Mouse (Mus musculus) CH12.LX (cell line): Measurements from ENCODE around the gene Gpank1. TPM values are rescaled to one million over a fixed set of nuclear protein-coding genes. Genes with fewer than 3 reads are reported as not detected.
A peak's percentile ranks its signal among the peaks of the same experiment; 100 is the strongest.

Experiments
- DNase-seq: peaks from one replicate; pipeline ENCODE4 v3.0.0-alpha.2; 2013; ENCODE audit errors: extremely low read depth
- H3K27ac ChIP-seq: 2 replicates; pipeline ENCODE4 v1.5.1; 2012; ENCODE audit warnings: low read depth, mild to moderate bottlenecking, control low read depth, moderate library complexity; ENCODE audit not compliant: insufficient read depth
- H3K27me3 ChIP-seq: replicated peaks from 2 replicates; pipeline ENCODE3; 2012; ENCODE audit warnings: inconsistent platforms
- H3K36me3 ChIP-seq, 2 experiments: replicated peaks in 1 of 2; 2 replicates each; pipeline versions ENCODE3 to v1.6.1; 2012; ENCODE audit warnings: inconsistent platforms in 1 of 2, low read length in 1 of 2, mild to moderate bottlenecking in 1 of 2, mixed read lengths in 1 of 2, moderate library complexity in 1 of 2; ENCODE audit not compliant: control insufficient read depth in 1 of 2, insufficient read depth in 1 of 2
- H3K4me1 ChIP-seq, 2 experiments: 2 replicates each; pipeline ENCODE4 v1.6.1; 2012; ENCODE audit warnings: inconsistent platforms in 1 of 2, moderate library complexity in 1 of 2; ENCODE audit not compliant: insufficient read depth in 2 of 2, control insufficient read depth in 1 of 2
- H3K4me2 ChIP-seq: 2 replicates; pipeline ENCODE4 v1.6.1; 2012; ENCODE audit warnings: low read depth, mild to moderate bottlenecking, control low read depth; ENCODE audit not compliant: poor library complexity, insufficient read depth, severe bottlenecking
- H3K4me3 ChIP-seq, 3 experiments: fragments of 150-350 bp in 1 of 3; sonication (generic) in 1 of 3; replicated peaks in 1 of 3; 2 replicates each; pipeline versions ENCODE3 to v1.5.1; 2011 to 2012; ENCODE audit warnings: low read depth in 2 of 3, low read length in 2 of 3, mild to moderate bottlenecking in 2 of 3, moderate library complexity in 2 of 3, control low read depth in 1 of 3, improper control_type of control experiment in 1 of 3, inconsistent platforms in 1 of 3, mixed read lengths in 1 of 3; ENCODE audit not compliant: poor library complexity in 1 of 3
- H3K79me2 ChIP-seq: replicated peaks from 2 replicates; pipeline ENCODE4 v1.6.1; 2012; ENCODE audit warnings: mild to moderate bottlenecking, moderate library complexity; ENCODE audit not compliant: control insufficient read depth, poor library complexity, insufficient read depth, severe bottlenecking; ENCODE audit errors: extremely low read depth
- H3K9ac ChIP-seq: 2 replicates; pipeline ENCODE4 v1.6.1; 2012; ENCODE audit warnings: low read depth, mild to moderate bottlenecking, control low read depth, moderate library complexity; ENCODE audit not compliant: insufficient read depth
- H3K9me3 ChIP-seq: replicated peaks from 2 replicates; pipeline ENCODE3; 2012; ENCODE audit warnings: low read length, inconsistent platforms, mixed read lengths
- CHD2 ChIP-seq: IDR thresholded peaks from 2 replicates; pipeline ENCODE4 v1.6.1; 2011; ENCODE audit warnings: low read length, improper control_type of control experiment
- CTCF ChIP-seq, 2 experiments: IDR thresholded peaks in 1 of 2; conservative IDR thresholded peaks in 1 of 2; 2 replicates each; pipeline ENCODE4 v1.5.1; 2011 to 2012; ENCODE audit warnings: low read depth in 2 of 2, low read length in 2 of 2, improper control_type of control experiment in 1 of 2, inconsistent platforms in 1 of 2, mild to moderate bottlenecking in 1 of 2, moderate library complexity in 1 of 2
- E2F4 ChIP-seq: IDR thresholded peaks from 2 replicates; pipeline ENCODE4 v1.6.1; 2011; ENCODE audit warnings: low read depth, low read length, improper control_type of control experiment; ENCODE audit not compliant: insufficient replicate concordance
- ELF1 ChIP-seq: IDR thresholded peaks from 2 replicates; pipeline ENCODE4 v1.6.1; 2014; ENCODE audit warnings: low read depth, mild to moderate bottlenecking, inconsistent platforms, low read length, improper control_type of control experiment
- EP300 ChIP-seq: IDR thresholded peaks from 2 replicates; pipeline ENCODE4 v1.6.1; 2011; ENCODE audit warnings: low read length, improper control_type of control experiment
- ETS1 ChIP-seq: conservative IDR thresholded peaks from 2 replicates; pipeline ENCODE4 v1.6.1; 2012; ENCODE audit warnings: low read depth, mild to moderate bottlenecking, inconsistent platforms, low read length, improper control_type of control experiment, moderate library complexity
- GABPA ChIP-seq: IDR thresholded peaks from 2 replicates; pipeline ENCODE4 v1.6.1; 2012; ENCODE audit warnings: low read depth, low read length, improper control_type of control experiment, inconsistent platforms; ENCODE audit not compliant: insufficient replicate concordance
- JUN ChIP-seq: IDR thresholded peaks from 2 replicates; pipeline ENCODE4 v1.6.1; 2011; ENCODE audit warnings: low read depth, mild to moderate bottlenecking, low read length, improper control_type of control experiment, moderate library complexity; ENCODE audit not compliant: insufficient read depth
- JUND ChIP-seq: conservative IDR thresholded peaks from 2 replicates; pipeline ENCODE4 v1.6.1; 2011; ENCODE audit warnings: low read depth, low read length, improper control_type of control experiment
- MAFK ChIP-seq: IDR thresholded peaks from 2 replicates; pipeline ENCODE4 v1.6.1; 2011; ENCODE audit warnings: low read length, improper control_type of control experiment; ENCODE audit not compliant: insufficient replicate concordance
- MAX ChIP-seq: IDR thresholded peaks from 2 replicates; pipeline ENCODE4 v1.6.1; 2011; ENCODE audit warnings: low read length, improper control_type of control experiment
- MXI1 ChIP-seq: IDR thresholded peaks from 2 replicates; pipeline ENCODE4 v1.6.1; 2011; ENCODE audit warnings: mild to moderate bottlenecking, low read depth, low read length, improper control_type of control experiment
- POLR2A ChIP-seq: IDR thresholded peaks from 2 replicates; pipeline ENCODE4 v1.6.1; 2011; ENCODE audit warnings: low read depth, mild to moderate bottlenecking, improper control_type of control experiment, low read length
- POLR2AphosphoS2 ChIP-seq: IDR thresholded peaks from 2 replicates; pipeline ENCODE4 v1.6.1; 2011; ENCODE audit warnings: low read depth, low read length, improper control_type of control experiment
- RCOR1 ChIP-seq: conservative IDR thresholded peaks from 2 replicates; pipeline ENCODE4 v1.6.1; 2012; ENCODE audit warnings: low read depth, mild to moderate bottlenecking, inconsistent platforms, low read length, improper control_type of control experiment
- TBP ChIP-seq: conservative IDR thresholded peaks from 2 replicates; pipeline ENCODE4 v1.6.1; 2011; ENCODE audit warnings: low read depth, low read length, improper control_type of control experiment
- TCF12 ChIP-seq: IDR thresholded peaks from 2 replicates; pipeline ENCODE4 v1.6.1; 2014; ENCODE audit warnings: low read depth, mild to moderate bottlenecking, inconsistent platforms, low read length, improper control_type of control experiment
- ZC3H11A ChIP-seq: IDR thresholded peaks from 2 replicates; pipeline ENCODE4 v1.6.1; 2012; ENCODE audit warnings: low read depth, mild to moderate bottlenecking, inconsistent platforms, low read length, improper control_type of control experiment
- ZKSCAN1 ChIP-seq: IDR thresholded peaks from 2 replicates; pipeline ENCODE4 v1.6.1; 2012; ENCODE audit warnings: low read depth, inconsistent platforms, low read length, improper control_type of control experiment, borderline replicate concordance
- ZMIZ1 ChIP-seq: IDR thresholded peaks from 2 replicates; pipeline ENCODE4 v1.6.1; 2012; ENCODE audit warnings: low read depth, mild to moderate bottlenecking, inconsistent platforms, low read length, improper control_type of control experiment
- ZNF384 ChIP-seq: IDR thresholded peaks from 2 replicates; pipeline ENCODE4 v1.6.1; 2012; ENCODE audit warnings: low read depth, low read length, improper control_type of control experiment, inconsistent platforms
- dilution Hi-C: fragments of 300-500 bp; cut with MboI; formaldehyde crosslinking; loops from 2 replicates; pipeline ENCODE4 v1.14.3; 2020; ENCODE audit warnings: low sequenced_read_pairs; ENCODE audit not compliant: extremely low pct_unique_long_range_greater_than_20kb, extremely low pct_ligation_motif_present
- in situ Hi-C: fragments of 300-500 bp; cut with MboI; formaldehyde crosslinking; loops from 3 replicates; pipeline ENCODE4 v1.14.3; 2019; ENCODE audit warnings: low sequenced_read_pairs, low pct_ligation_motif_present, low pct_unique_long_range_greater_than_20kb, mixed read lengths
- polyA plus RNA-seq: library from polyadenylated mRNA; unstranded; fragments of >175 nt; gene quantifications from 2 replicates; pipeline ENCODE4 v1.2.1, GENCODE M21; 2012; ENCODE audit warnings: low read depth; ENCODE audit not compliant: insufficient read length
- total RNA-seq, 2 experiments: library from RNA; depleted of rRNA; stranded (reverse); fragments of 300-350 nt in 1 of 2; fragments of >200 nt in 1 of 2; gene quantifications; 2 replicates each; pipeline ENCODE4 v1.2.3; 2012 to 2014

The Gpank1 gene
- total and polyA plus RNA-seq, 3 experiments = 32.6 to 43.0 (median 33.6) TPM

DNA sequence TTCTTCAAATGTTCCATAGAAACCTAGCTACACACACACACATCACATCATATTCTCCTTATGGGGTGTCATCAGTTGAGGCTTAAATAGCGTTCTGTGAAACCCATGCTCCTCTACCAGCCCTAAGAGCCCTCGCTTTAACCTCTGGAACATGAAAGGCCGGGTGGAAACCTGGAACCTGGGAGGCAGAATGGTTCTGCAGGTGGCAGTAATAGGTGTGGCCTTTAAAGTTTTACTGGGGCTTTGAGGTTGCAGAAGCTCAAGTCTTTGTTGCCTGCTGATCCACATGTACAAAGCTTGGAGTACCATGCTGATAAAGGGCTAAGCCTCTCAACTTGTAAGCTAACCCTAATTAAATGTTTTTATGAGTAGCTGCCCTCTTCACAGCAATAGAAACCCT is 26.1 kb downstream of the Gpank1 start:
- no peak overlapping the region for H3K4me3 ChIP-seq
- H3K9ac ChIP-seq = no peak overlapping the region
- no peak overlapping the region for H3K27ac ChIP-seq
- H3K9me3 ChIP-seq = peaks cover 7% of the 10 kb centered on the region
- TF ChIP-seq MXI1 = no peak
- 0 out of 2 replicates have a peak, but pooled peaks have one; percentile 12 for TF ChIP-seq ZMIZ1
- TF ChIP-seq JUND = no peak
- 0 out of 2 replicates have a peak, but pooled peaks have one; percentile 13 for TF ChIP-seq POLR2A
- no peaks in the 10 kb centered on the region; the same call in 1 of the 2 replicates for H3K79me2 ChIP-seq
- dilution Hi-C loops = no loop called here
- H3K4me2 ChIP-seq = no peak overlapping the region
- in situ Hi-C loops = no loop called here
- H3K4me1 ChIP-seq = no peaks in the 10 kb centered on the region
- DNase-seq = no peak
- H3K27me3 ChIP-seq = no peaks in the 10 kb centered on the region
- H3K36me3 ChIP-seq = peaks cover 86 to 92% of the 10 kb centered on the region in 2 experiments

DNA sequence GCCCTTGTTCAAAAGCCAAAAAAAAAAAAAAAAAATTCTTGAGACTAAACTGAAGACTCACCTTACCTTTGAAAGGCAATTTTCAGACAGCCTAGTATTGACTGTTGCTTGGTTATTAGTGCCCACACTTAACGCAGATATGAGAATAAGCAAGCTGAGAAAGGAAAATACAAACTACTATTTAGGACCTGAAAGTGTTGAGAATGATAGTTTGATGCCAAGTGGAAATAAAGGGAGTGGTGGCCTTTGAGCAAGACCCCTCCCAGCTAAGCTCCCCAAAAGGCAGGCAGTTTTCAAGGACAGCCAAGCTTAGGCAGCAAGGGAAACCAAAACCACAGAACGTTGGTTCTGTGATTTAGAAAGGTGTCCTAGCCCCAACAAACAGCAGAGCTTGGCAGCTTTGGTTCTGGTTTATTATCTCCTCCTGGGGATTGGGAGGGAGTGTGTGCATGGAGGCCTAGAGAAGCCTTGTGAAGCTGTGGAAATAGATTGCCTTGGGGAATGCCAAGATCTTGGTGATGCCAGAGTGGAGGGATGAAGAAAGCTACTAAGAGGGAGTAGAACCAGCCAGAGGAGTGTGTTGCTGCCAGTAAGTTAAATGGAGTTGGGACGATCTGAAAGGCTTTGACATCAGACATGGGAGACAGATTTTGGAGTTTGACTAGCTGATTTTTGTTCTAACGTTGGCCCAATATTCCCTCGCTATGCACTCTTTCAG is 26.8 kb downstream of the Gpank1 start:
- Histone ChIP-seq H3K27ac (no peak overlapping the region), H3K79me2 (no peaks in the 10 kb centered on the region; the same call in 1 of the 2 replicates), H3K36me3 (peaks cover 86 to 92% of the 10 kb centered on the region in 2 experiments), H3K9me3 (peaks cover 4% of the 10 kb centered on the region), H3K4me1 (no peaks in the 10 kb centered on the region), H3K4me3 (no peak overlapping the region), H3K4me2 (no peak overlapping the region), H3K27me3 (no peaks in the 10 kb centered on the region), H3K9ac (no peak overlapping the region)
- dilution Hi-C loops = no loop called here
- DNase-seq = no peak
- no peak for TF ChIP-seq ELF1
- no peak for TF ChIP-seq EP300
- TF ChIP-seq ZMIZ1 = no peak; the same call in 1 of the 2 replicates
- TF ChIP-seq POLR2AphosphoS2 = peak; percentile 93; the same call in 1 of the 2 replicates
- 0 out of 2 replicates have a peak, but pooled peaks have one; percentile 42 for TF ChIP-seq POLR2A
- TF ChIP-seq MAX = no peak
- no peak for TF ChIP-seq E2F4
- no peak for TF ChIP-seq ZKSCAN1
- in situ Hi-C loops = no loop called here

DNA sequence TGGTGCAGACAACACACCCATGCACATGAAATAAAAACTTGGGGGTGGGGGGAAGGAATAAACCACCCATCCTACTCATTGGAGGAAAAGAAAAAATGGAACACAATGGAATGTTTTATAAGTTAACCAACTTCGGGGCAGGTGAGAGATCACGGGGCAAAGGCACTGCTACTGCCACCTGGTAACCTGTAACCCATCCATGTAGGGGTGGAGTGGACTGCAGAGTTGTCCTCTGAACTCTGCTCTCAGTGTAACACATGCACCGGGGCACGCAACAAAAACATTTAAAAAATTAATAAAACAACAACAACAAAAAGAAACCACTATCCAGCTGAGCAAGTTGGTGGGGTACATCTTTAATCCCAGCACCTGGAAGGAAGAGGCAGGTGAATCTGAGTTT is 30.9 kb downstream of the Gpank1 start:
- dilution Hi-C loops = no loop called here
- Histone ChIP-seq H3K27ac (no peak overlapping the region), H3K36me3 (peaks cover 89 to 93% of the 10 kb centered on the region in 2 experiments), H3K79me2 (peaks cover 5% of the 10 kb centered on the region), H3K4me3 (no peak overlapping the region), H3K4me2 (no peak overlapping the region), H3K9ac (no peak overlapping the region), H3K9me3 (no peaks in the 10 kb centered on the region)
- DNase-seq = no peak
- TF ChIP-seq MAX (no peak), ZC3H11A (no peak), TCF12 (no peak), JUND (no peak), JUN (no peak), MAFK (no peak), ZNF384 (no peak), ETS1 (no peak), CHD2 (no peak), GABPA (no peak), MXI1 (no peak), POLR2AphosphoS2 (no peak), CTCF (conservative IDR thresholded peaks at IDR 0.05 in 1 of 2, IDR thresholded peaks at IDR 0.05 in 1 of 2; ENCODE audit: low read depth in 2 of 2, low read length in 2 of 2) (no peak), RCOR1 (no peak), TBP (no peak), ZKSCAN1 (no peak)
- TF ChIP-seq, all 38 proteins: peak for 0
- Histone ChIP-seq H3K27me3 (no peaks in the 10 kb centered on the region), H3K4me1 (no peaks in the 10 kb centered on the region)
- in situ Hi-C loops = no loop called here
